Mouse (Mus musculus): ENCODE results near the gene Rps27. TPM values are rescaled to one million over a fixed set of nuclear protein-coding genes. Genes with fewer than 3 reads are reported as not detected.
"Not testable (repeated sequence)": the region's sequence is repeated elsewhere in the genome, so short reads cannot be mapped to it uniquely, and the experiment has no call there.

Gene Rps27
- polyA plus RNA-seq (2015; fragmentation: Nextera tagmentation; extraction: Ambion mirVana), result 2,641 and 2,777 TPM in 2 replicates

DNA sequence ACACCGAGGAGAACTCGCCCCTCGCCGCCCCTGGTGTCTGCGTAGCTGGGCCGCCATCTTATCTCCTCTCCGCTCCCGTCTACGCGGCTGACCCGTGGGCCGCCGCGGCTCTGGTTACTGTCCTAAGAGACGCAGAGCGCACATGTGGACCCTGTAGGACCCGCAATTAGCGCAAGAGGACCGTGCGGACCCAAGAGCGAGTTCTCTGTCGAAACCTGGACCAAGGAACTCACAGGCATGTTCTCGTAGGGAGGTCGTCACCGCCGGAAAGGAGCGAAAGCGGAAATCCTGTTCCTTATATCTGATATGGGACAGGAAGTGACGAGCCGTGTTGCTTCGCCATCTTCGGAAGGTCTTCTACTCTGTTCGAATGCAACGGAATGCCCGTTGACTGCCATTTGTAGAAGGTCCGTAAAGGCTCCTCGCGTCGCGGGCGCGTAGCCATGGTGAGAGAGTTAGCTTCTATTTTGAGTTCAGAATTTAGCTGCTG lies at the start of gene Rps27, which contains the start of gene Rab13:
TSS of gene Rps27 (minus strand) at position 275 of the 490 bp plus-strand sequence.
TSS of gene Rab13 (plus strand) at position 319 of the 490 bp plus-strand sequence.
- DNase-seq (ENCODE audit: low spot score), result peak; percentile 95

DNA sequence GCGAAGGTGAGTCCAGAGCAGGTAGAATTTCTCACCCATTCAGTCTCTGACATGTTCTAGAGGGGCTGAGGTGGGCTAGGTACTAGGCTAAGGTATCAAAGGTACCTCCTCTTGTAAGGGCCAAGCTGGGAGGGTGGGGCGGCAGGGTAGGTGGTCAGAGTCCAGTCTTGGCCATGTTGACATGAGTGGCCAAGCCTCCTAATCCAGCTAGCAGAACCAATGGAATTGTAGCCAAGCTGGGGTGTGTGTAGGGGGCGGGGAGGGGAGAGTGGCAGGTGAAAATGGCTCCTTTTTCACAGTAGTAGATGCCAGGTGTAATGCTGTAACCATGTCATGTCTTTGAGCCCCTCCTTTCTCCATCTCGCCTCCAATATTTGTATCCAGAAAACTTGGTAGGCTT lies 45.1 kb upstream of the Rps27 start:
- DNase-seq (ENCODE audit: low spot score), result no peak

DNA sequence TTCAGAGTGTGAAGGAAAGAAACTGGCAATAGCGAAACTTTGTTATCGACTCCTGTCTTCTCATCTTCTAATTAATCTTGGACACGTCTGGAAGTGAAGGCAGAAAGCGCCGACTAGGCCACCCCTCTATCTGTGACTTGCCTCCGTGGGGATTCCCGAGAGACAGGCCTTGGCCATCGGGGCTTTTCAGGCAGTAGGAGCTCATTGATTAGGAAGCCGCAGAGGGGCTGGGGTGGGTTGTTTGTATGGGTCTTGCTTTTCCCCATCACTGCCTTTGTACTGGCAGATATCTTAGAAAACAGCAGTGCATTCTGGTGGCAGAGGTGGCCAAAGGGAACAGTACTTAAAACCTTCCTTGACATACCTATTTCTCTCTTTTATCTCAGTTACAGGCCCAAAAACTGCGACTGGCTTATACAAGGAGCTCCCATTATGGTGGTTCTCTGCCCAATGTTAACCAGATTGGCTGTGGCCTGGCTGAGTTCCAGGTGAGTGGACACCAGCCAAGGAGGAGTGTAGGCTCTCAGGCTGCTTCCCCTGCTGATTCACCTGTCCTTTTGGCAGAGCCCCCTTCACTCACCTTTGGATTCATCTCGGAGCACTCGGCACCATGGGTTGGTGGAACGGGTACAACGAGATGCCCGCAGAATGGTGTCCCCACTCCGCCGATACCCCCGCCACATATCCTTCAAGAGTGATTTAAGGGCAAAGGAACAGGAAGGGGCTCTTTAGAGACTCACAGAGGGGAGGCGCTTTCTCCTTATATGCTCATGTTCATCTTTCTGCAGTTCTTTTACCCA lies 43.5 kb upstream of the Rps27 start:
- DNase-seq (ENCODE audit: low spot score), result no peak

DNA sequence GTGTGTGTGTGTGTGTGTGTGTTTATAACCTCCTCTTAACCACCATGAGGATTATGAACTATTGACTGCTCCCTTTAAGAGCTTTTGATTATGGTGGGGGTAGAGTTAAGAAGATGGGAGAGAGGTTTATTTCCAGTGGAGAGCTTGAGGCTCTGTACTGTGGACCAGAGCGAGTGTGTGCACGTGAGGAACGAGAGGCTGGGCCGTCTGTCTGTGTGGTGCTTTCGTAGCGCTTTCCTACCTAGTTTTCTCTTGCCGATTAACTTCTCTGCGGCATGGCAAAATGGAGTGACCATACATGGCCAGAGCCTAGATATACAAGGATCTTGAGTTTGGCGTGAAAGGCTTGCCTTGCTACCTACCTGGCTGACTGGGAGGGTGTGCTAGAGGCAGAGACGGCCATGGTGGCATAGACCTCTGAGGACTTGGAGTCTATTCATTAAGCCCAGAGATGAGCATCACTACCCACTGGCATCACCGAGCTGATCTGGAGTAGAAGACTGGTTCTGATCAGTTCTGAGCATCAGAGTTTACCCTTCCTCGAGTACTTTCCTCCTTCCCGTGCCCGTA lies 42.4 kb upstream of the Rps27 start:
- no peak for DNase-seq (ENCODE audit: low spot score)

DNA sequence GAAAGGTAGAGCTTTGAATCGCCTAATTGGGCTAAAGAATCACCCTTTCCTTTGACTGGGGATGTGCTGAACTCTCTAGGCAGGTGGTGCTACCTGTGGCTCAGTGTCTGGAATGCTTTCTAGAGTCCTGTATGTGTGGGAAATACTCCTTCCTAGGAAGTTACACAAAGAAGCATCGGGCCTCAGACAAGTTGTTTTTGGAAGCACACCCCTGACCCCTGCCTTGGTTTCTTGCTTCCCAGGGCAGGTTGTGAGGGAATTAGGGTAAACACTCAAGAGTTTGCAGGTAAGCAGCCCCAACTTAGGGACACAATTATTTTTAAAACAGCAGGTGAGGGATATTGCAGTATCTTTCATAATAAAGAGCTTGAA lies 41.7 kb upstream of the Rps27 start:
- DNase-seq (ENCODE audit: low spot score), result no peak

DNA sequence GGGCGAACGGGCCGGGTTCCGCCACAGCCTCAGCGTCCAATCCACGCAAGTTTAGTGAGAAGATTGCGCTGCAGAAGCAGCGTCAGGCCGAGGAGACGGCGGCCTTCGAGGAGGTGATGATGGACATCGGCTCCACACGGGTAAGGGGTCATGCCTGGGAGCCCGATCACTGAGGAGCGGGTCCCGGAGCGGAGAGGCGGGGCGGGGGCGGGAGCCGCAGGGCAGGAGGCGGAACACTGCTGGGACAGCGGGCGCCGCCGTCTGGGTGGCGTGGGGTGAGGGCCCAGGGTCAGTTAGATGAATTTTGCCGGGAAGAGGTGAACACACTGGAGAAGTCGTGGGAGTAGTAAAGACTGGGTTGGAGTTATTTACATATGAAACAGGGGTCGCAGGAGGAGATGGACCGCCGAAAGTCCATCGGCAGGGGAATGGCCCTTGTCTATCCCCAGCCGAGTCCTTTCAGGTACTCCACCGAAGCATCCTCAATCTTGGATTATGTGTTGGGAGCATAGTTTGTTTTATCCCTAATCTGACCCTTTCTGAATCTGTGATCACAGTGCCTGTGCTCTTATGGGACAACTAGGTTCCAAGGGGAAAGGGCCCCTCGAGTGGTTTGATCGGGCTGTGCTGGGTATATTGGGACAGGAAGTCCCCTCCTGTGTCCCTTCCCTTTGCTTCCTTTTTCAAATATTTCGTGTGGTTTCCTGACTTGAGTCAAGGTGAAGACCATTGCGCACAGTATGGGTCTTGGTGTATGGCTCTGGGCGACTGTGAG lies 41.2 kb upstream of the Rps27 start:
- peak; percentile 40 for DNase-seq (ENCODE audit: low spot score)

DNA sequence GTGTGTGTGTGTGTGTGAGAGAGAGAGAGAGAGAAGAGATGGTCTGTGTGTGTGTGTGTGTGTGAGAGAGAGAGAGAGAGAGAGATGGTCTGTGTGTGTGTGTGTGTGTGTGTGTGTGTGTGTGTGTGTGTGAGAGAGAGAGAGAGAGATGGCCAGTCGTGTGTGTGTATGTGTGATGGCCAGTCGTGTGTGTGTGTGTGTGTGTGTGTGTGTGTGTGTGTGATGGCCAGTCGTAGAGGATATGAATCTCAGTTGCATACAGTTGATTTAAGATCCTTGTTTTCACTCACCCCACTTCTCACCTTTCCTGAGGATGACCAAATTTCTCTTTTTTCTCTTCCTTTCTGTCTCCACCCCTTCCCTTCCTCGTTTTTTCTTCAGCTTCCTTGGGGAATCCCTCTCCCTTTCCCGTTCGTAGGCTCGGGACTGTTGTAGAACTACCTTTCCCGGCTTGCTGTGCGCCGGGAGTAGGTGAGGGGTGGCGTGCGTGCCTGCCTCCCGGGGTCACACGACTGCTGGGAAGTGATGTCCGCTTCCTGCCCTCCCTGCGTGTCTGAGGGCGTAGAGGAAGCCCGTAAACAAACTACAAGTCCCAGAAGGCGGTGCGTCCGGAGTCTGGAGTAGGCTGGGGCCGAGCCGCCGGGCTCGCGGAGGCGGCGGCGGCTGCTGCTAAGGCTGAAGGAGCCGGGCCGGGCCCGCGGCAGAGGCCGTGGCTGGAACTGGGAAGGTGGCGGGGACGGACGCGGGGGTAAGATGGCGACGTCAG lies 40.4 kb upstream of the Rps27 start, which contains the start of gene Crtc2:
TSS of gene Crtc2 (plus strand) at position 511 of the 766 bp plus-strand sequence.
- DNase-seq (ENCODE audit: low spot score), result peak; percentile 92

DNA sequence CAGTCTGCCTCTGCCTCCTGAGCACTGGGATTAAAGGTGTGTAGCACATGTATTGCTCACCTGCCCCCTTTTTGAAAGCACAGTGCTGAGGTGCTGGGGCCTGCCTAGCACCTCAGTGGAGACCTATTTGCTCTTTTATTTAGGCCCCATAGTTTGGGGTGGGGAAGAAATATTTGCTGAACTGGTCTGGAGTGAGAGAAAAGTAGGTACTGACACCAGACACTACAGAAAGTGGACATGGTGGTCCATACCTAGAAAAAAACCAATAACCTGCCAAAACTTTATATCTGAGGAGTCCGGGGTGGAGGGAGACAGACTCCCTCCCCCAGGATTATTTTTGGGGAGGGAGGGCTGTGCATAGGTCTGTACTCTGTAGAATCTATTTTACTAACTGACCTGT lies 39.7 kb upstream of the Rps27 start:
- not testable (repeated sequence) for DNase-seq (ENCODE audit: low spot score)

DNA sequence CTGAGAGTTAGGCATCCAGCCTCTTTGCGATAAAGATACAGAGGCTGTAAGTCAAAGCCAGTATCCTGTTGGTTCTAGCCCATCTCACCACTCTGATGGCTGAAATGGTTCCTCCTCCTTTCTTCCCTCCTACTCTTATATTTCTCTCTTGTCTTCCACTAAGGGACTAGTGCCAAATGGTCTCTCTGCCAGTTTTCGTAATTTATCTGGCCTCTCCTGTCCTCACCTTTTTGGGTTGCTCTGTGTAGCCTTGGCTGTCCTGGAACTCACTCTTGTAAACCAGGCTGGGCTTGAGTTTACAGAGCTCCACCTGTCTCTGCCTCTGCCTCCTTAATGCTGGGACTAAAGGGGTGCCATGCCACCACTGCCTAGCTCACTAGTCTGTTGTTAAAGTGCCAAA lies 39.2 kb upstream of the Rps27 start:
- DNase-seq (ENCODE audit: low spot score), result not testable (repeated sequence)

DNA sequence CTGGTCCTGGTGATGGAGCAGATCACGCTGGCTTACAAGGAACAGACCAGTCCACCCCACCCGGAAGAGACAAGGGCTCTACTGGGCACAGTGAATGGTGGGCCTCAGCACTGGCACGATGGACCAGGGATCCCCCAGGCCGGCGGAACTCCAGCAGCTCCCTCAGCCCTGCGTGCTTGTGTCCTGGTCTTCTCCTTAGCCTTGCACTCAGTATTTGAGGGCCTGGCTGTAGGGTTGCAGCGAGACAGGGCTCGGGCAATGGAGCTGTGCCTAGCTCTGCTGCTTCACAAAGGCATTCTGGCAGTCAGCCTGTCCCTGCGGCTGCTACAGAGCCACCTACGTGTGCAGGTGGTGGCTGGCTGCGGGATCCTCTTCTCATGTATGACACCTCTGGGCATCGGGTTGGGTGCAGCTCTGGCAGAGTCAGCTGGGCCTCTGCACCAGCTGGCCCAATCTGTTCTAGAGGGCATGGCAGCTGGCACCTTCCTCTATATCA lies 38.3 kb upstream of the Rps27 start:
- DNase-seq (ENCODE audit: low spot score), result not testable (repeated sequence)

DNA sequence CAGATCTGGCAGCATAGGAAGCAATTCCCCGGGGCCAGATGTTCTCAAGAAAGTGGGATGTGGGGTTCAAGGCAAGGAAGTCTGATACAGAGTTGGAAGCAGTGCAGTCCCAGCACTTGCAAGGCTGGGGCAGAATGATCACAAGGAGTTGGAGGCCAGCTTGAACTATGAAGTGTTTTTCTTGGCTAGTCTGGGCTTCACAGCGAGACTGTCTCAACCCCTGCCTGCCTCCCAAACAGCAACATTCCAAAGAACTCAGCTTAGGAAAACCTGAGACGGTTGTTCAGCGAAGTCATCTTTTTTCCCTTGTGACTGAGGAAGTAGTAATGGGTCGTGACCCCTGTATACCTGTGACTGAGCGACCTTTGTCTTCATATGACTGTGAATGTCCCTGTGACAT lies 37.3 kb upstream of the Rps27 start:
- no peak for DNase-seq (ENCODE audit: low spot score)

DNA sequence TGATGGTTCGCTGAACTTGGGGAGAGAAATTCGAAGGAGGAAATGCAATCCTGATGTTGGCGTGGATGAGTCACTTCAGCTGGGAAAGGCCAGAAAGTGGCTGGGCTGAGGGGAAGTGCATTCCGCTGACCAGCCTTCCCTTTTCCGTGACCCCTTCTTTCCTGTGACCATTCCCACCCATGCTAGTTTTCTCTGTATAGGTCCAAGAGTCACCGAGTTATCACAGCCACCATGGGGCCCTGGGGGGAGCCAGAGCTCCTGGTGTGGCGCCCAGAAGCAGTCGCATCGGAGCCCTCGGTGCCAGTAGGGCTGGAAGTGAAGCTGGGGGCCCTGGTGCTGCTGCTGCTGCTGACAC lies 35.3 kb upstream of the Rps27 start:
- peak; percentile 16 for DNase-seq (ENCODE audit: low spot score)

DNA sequence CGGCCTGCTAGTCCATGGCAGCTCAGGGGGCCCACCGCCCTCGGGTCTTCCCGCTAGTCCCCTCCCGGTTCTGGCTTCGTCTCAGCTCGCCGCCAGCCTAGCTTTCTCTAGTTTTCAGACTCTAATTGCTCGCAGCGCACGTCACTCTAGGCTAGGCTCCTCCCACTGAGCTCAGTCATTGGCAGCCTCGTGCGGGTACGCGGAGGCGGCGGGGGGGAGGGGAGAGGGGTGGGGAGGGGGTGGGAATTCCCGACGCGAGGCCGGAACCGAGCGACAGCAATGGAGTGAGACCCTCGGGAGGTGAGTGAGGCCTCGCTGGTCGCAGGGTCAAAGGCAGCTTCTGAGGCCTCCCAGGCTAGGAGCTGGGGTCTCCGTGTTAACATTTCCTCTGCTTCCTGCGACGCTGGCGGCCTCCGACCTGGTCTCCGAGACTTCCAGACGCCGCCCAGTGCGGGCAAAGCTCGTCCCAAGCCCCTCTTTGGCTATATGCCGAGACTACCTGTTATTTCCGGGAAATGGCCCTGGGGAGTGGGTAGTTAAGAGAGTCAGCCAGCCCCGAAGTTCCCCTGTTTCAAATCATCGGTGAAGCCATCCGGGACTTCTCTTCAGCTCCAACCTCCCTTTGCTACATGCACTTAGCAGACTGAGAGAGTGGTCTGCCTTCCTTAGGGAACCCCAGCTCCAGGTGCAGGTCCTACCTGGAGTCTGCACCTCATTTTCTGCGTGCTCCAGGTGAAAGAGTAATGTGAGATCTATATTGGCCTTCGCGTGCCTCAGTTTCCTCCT lies 34.7 kb upstream of the Rps27 start, which contains the start of gene Slc39a1:
TSS of gene Slc39a1 (plus strand) at position 213 of the 786 bp plus-strand sequence.
- peak; percentile 92 for DNase-seq (ENCODE audit: low spot score)

DNA sequence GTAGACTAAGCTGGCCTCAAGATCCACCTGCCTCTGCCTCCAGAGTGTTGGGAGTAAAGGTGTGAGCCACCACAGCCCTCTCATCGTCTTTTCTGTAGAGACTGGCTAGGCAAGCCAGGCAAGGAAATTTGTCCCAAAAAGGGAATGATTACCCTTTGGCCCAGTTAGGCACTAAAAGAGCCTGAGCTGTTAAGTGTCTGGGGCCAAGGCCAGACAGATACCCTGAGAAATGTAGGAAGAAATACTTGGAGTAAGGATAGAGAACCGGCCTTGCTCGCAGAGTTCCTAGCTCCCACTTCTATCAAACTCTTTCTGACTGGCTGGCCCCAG lies 34.1 kb upstream of the Rps27 start:
- no peak for DNase-seq (ENCODE audit: low spot score)

DNA sequence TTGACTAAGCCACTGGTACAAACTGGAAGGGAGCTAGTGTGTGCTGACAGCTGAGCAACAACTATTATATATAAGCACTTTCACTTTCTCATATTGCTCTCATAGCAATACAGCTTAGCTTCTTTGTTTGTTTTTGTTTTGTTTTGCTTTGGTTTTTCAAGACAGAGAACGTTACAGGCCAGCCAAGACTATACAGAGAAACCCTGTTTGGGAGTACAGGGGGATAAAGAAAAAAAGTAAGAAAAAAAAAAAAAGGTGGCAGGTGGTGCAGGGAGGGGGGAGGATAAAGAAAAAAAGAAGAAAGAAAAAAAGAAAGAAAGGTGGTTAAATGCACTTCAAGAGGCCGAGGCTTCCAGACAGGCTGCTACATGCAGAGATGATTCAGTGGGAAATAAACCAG lies 32.0 kb upstream of the Rps27 start:
- no peak for DNase-seq (ENCODE audit: low spot score)

DNA sequence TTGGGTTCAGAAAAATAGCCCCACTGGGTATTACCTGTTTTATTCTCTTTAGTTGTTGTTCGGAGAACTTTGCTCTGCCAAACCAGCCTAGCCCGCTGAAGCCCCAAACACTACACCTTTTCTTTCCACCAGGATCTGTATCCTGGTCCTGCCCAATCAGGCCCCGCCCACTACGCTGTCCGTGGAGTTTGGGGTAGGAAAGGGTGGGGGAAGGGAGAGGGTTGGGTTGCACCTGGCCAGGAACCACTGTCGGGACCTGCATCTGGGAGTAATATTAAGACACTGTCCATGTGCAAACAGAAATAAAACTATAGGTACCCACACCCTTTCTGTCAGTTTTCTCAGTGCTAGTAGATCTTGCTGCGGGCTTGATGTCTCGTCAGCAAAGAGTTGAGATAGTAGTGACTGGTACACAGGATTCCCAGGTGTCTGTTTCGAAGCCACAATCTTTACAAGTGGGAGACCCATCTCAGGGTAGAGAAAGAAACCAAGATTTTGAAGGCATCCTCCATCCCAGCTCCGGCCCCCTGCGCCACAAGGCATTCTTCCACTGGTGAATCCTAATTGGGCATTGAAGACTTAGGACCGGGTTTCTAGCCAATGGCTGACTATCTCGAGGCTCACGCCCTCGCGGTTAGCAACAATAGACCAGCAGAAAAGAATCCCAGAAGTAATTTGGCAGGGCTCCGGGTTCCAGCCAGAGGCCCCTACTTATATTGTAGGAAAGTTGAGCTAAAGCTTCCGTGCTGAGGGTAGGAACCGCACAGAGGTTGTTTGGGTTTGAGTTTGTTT lies 29.7 kb upstream of the Rps27 start, which contains the start of gene Creb3l4:
TSS of gene Creb3l4 (minus strand) at position 529 of the 792 bp plus-strand sequence.
- DNase-seq (ENCODE audit: low spot score), result no peak

DNA sequence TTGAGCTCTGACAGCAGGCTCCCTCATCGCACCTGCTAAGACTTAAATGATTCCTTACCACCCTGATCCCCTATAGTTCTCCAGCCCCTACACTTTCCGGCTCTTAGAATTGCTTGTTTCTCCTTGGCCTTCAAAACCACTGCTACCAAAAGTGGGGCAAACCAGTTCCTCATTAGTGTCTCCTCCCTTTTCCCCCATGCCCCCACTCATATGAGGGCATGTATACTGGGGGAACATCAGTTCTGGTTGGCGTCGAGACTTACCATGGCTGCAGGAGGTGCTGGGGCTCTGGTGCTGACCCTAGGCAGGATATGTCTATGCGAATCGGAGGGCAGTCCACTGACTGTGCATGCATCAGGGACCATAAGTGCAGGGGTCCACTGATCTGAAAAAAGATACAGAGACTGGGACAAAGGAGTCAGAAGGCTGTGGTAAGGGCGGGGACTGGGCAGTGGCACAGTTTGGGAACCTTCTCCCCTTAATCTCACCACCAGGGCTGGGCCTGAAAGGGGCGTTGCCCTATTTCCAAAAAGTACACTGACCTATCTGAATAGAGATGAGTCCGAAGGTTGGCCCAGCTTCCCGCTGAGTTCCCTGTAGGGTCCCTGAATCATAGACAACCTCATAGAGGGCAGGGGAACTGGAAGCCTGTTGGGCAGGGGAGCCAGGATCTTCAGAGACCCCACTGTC lies 28.4 kb upstream of the Rps27 start:
- no peak for DNase-seq (ENCODE audit: low spot score)

DNA sequence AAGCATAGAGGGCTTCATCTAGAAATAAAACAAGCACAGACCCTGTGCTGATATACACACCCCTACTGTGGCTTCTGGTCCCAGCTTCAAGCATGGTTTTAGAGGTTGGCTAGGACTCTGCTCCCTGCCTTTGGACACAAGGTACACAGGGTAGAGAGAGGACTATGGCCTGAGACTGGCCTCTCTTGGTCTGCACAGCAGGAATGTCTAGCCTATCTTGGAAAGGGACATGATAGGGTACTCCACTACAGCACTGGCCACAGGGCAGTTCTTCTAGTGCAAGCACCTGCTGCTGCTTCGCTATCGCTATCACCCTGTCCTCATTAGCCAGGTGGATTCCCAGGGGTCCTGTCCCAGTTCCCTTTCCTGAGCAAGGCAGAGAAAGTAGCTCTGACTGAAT lies 27.8 kb upstream of the Rps27 start:
- DNase-seq (ENCODE audit: low spot score), result no peak
